Mouse (Mus musculus): ENCODE results near the gene Rbfox1. TPM values are rescaled to one million over a fixed set of nuclear protein-coding genes. Genes with fewer than 3 reads are reported as not detected.

Rbfox1 gene
- polyA plus RNA-seq, 1 experiment from 2014 or later = 2.9 TPM

DNA sequence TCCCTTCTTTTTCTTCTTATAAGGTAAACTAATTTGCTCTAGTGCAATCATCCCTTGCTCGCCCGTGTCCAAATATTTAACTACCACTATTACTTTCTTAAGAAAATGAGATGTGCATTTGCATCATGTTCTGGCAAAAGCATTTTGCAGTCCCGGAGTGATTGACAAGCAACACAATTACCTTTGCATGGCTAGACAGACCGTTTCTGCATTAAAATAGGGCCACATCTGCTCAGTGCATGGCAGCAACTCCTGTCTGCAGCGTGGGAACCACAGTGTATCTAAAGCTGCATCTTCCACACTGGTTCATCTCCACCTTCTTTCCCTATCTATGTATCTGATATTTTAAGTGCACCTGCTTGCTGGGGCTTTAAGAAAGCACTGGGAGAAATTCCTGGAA is 1473.9 kb downstream of the Rbfox1 start:
- H3K27ac ChIP-seq = no peak overlapping the region
- H3K4me3 ChIP-seq = no peak overlapping the region
- H3K9ac ChIP-seq = no peak overlapping the region
- WGBS = 70% methylated on average over 5 of the region's 5 CpGs
- no peaks in the 10 kb centered on the region for H3K9me3 ChIP-seq
- H3K4me2 ChIP-seq (replicated peaks) = no peak overlapping the region
- no peaks in the 10 kb centered on the region for H3K27me3 ChIP-seq
- H3K4me1 ChIP-seq = no peaks in the 10 kb centered on the region
- ATAC-seq (ENCODE audit: insufficient number of reproducible peaks, insufficient read depth, low FRiP score, low TSS enrichment) = no peak
- no peaks in the 10 kb centered on the region for H3K36me3 ChIP-seq

DNA sequence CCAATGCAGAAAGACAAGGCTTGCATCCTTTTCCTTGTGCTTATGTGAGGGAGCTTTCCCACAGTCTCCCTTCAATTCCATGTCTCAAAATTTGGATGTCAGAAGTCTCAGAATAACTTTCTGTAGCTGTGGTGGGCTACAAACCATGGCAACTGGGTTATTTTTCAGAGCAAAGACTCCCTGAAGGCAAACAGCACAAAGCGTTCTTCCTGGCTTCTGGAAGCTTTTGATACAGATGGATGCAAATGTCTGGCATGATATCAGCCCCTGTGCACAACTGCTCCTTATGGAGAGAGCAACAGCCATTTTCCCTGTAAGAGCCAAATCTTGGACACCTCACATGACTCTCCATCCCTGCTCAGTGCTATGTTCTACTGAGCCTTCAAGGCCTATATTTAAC is 1475.6 kb downstream of the Rbfox1 start:
- no peak for ATAC-seq (ENCODE audit: insufficient number of reproducible peaks, insufficient read depth, low FRiP score, low TSS enrichment)
- no peak overlapping the region for H3K4me2 ChIP-seq (replicated peaks)
- WGBS = 79% methylated on average over 1 of the region's 1 CpGs

DNA sequence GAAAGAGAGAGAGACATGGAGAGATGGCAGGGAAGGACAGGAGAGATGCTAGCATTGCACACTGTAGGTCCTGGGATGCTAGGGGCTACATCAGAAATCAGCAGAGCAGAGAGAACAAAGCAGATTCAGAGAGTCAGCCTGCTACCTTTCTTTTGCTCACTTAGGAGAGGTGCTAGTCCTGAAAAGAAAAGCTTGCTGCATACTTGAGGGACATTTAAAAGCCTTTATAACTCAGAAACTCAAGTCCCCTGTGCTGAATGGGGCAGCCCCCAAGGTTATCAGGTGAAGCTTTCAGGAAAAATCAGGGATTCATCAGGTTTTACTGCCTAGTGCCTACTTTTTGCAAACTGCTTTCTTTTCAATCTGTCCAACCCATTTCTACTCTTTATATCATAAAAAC is 1480.7 kb downstream of the Rbfox1 start:
- H3K9ac ChIP-seq = no peak overlapping the region
- H3K36me3 ChIP-seq = no peaks in the 10 kb centered on the region
- H3K4me3 ChIP-seq = no peak overlapping the region
- H3K27me3 ChIP-seq = no peaks in the 10 kb centered on the region
- H3K27ac ChIP-seq = no peak overlapping the region
- no peak overlapping the region for H3K4me2 ChIP-seq (replicated peaks)
- H3K4me1 ChIP-seq = no peaks in the 10 kb centered on the region
- H3K9me3 ChIP-seq = no peaks in the 10 kb centered on the region
- no peak for ATAC-seq (ENCODE audit: insufficient number of reproducible peaks, insufficient read depth, low FRiP score, low TSS enrichment)

More for the DNA sequence above, 1475.6 kb downstream of the Rbfox1 start:
- H3K27me3 ChIP-seq = no peaks in the 10 kb centered on the region
- no peaks in the 10 kb centered on the region for H3K9me3 ChIP-seq
- no peak overlapping the region for H3K4me3 ChIP-seq
- no peak overlapping the region for H3K27ac ChIP-seq
- no peak overlapping the region for H3K9ac ChIP-seq
- no peaks in the 10 kb centered on the region for H3K4me1 ChIP-seq
- no peaks in the 10 kb centered on the region for H3K36me3 ChIP-seq

DNA sequence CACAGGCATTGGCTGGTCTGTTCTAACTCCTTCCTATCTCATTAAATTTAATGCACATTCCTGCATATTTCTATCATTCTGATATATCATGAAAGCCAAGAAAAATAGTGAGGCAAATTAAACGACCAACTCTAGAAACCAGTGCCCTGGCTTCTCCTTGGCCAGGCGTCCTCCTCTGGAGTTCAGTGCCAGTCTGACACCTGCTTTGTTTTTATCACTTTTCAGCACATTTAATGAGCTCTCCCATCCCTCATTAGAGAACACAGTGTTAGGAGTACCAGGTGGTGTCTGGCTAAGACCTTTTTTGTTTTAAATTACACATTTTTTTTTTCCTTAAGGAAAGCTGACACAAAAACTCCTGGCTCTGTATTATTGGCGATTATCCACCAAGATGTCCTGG is 1489.0 kb downstream of the Rbfox1 start:
- Histone ChIP-seq H3K27ac (no peak overlapping the region), H3K36me3 (no peaks in the 10 kb centered on the region), H3K9me3 (no peaks in the 10 kb centered on the region), H3K9ac (no peak overlapping the region), H3K4me3 (no peak overlapping the region), H3K27me3 (no peaks in the 10 kb centered on the region), H3K4me1 (no peaks in the 10 kb centered on the region), H3K4me2 (replicated peaks) (no peak overlapping the region)
- ATAC-seq (ENCODE audit: insufficient number of reproducible peaks, insufficient read depth, low FRiP score, low TSS enrichment) = no peak
- WGBS = 71% methylated on average over 3 of the region's 3 CpGs

DNA sequence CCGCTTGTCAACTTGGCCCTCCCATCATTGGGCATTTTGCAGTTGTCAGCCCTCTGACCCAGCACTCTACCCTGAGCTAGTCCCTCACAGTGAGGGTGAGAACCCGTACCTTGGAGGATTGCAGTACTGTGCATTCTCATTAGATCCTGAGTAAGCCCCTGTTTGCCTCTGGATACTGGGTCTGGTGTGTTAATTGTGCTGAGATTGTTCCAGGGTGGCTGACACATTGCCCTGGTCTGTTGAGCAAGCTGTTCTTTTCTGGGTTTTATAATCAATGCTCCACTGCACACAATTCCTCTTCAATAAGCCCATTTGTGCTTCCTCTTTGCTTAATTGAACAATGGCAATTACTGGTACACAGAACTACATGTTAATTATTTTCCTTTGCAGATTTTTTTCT is 1489.5 kb downstream of the Rbfox1 start:
- ATAC-seq (ENCODE audit: insufficient number of reproducible peaks, insufficient read depth, low FRiP score, low TSS enrichment) = no peak
- Histone ChIP-seq H3K4me3 (no peak overlapping the region), H3K9ac (no peak overlapping the region), H3K4me1 (no peaks in the 10 kb centered on the region), H3K9me3 (no peaks in the 10 kb centered on the region), H3K4me2 (replicated peaks) (no peak overlapping the region), H3K36me3 (no peaks in the 10 kb centered on the region), H3K27ac (no peak overlapping the region), H3K27me3 (no peaks in the 10 kb centered on the region)
- WGBS = 61% methylated on average over 2 of the region's 2 CpGs

DNA sequence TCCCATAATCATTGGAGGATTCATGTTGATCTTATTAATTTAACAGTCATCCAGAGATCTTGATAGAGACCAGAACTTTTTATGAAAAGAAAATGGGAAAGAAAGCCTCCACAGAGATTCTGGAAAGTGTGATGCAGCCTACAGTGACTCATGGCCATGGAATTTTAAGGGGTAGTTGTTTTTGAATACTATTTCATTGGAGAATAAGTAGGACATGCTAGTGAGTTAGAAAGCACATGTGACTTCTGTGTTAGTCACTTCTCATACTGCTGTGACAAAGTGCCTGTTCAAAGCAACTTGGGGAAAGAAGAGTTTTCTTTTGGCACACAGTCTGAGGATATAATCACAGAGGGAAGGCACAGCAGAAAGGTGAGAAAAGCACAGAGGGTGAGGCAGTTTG is 1510.9 kb downstream of the Rbfox1 start:
- H3K4me3 ChIP-seq = no peak overlapping the region
- no peak for ATAC-seq (ENCODE audit: insufficient number of reproducible peaks, insufficient read depth, low FRiP score, low TSS enrichment)

DNA sequence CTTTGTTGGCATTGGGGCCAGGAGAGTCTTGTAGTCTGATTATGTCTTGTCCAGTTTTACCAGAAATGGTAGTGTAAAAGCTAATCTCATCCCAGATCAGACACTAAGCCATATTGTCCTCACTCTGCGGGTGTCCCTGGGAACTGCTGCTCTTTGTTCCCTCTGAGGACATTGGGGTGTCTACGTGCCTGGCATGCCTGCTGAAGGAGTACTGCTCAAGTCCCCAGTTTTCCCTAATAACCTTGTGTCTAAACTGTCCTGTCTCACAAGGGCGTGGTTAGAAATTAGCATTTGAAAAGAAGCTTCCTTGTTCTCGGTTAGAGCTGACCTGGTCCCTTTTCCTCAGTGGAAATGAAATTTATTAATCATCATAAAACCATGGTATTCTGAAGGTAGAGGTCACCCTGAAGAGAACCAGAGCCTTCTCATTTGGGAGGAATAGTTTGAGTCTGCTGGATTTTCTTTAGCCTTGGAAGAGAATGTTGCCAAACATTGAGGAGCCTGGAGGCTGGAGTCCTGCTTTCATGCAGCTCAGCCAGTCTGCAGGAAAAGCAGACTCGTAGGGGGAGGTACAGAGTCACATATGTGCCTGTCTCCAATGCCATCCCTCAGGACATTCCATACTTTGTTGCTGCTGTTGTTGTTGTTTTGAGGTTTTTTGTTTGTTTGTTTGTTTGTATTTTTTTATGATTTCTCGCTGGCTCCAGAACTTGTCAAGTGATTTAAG is 1519.8 kb downstream of the Rbfox1 start:
- ATAC-seq (ENCODE audit: insufficient number of reproducible peaks, insufficient read depth, low FRiP score, low TSS enrichment) = no peak
- peaks cover 7% of the 10 kb centered on the region; the same call in 1 of the 2 replicates for H3K4me1 ChIP-seq

More for the DNA sequence above, 1510.9 kb downstream of the Rbfox1 start:
- H3K9me3 ChIP-seq = no peaks in the 10 kb centered on the region
- no peak overlapping the region for H3K27ac ChIP-seq
- H3K4me2 ChIP-seq (replicated peaks) = no peak overlapping the region
- H3K27me3 ChIP-seq = no peaks in the 10 kb centered on the region
- H3K9ac ChIP-seq = no peak overlapping the region
- no peaks in the 10 kb centered on the region for H3K36me3 ChIP-seq
- no peaks in the 10 kb centered on the region for H3K4me1 ChIP-seq

DNA sequence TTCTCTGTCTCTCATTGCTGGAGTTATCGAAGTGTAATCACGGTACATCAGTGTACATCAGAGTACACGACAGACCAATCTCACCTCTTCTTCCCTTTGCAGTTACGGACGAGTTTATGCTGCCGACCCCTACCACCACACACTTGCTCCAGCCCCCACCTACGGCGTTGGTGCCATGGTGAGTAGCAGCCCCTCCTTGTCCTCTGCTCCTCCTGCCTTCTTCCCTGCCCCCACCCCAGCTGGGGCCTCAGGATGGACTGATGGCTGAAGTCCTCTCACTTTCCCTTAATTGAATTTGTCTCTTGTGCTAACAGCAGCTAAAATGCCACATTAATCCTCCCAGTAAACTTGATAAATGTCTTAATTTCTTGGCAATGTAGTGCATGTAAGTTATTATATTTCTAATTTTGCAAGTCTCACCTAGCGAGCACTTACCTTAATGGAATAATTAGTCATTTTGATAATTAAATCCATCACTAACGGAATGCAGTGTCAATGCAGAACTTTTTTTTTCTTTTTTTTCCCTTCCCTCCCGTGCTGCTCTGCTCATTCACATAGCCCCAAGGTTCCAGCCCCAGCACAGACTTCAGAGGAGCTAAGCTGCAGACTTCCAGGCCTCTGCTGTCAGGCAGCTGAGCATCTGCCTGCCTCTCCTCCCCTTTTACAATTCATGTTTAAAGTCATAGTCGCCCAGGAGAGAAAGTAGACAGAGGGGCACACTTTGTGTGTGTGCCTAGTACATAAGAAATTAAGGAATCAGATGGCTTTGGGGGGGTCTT is 1522.9 kb downstream of the Rbfox1 start:
- no peak overlapping the region for H3K9ac ChIP-seq
- no peaks in the 10 kb centered on the region for H3K9me3 ChIP-seq
- no peak; the same call in 1 of the 2 replicates for ATAC-seq (ENCODE audit: insufficient number of reproducible peaks, insufficient read depth, low FRiP score, low TSS enrichment)
- peaks cover 7% of the 10 kb centered on the region; the same call in 1 of the 2 replicates for H3K4me1 ChIP-seq
- no peaks in the 10 kb centered on the region for H3K27me3 ChIP-seq
- no peaks in the 10 kb centered on the region for H3K36me3 ChIP-seq
- WGBS = 38% methylated on average over 12 of the region's 12 CpGs
- H3K4me2 ChIP-seq (replicated peaks) = no peak overlapping the region
- no peak overlapping the region for H3K4me3 ChIP-seq
- H3K27ac ChIP-seq = no peak overlapping the region

More for the DNA sequence above, 1519.8 kb downstream of the Rbfox1 start:
- WGBS = 39% methylated on average over 6 of the region's 6 CpGs
- Histone ChIP-seq H3K9me3 (no peaks in the 10 kb centered on the region), H3K27ac (no peak overlapping the region), H3K4me3 (no peak overlapping the region), H3K4me2 (replicated peaks) (no peak overlapping the region), H3K9ac (no peak overlapping the region), H3K36me3 (no peaks in the 10 kb centered on the region), H3K27me3 (no peaks in the 10 kb centered on the region)

DNA sequence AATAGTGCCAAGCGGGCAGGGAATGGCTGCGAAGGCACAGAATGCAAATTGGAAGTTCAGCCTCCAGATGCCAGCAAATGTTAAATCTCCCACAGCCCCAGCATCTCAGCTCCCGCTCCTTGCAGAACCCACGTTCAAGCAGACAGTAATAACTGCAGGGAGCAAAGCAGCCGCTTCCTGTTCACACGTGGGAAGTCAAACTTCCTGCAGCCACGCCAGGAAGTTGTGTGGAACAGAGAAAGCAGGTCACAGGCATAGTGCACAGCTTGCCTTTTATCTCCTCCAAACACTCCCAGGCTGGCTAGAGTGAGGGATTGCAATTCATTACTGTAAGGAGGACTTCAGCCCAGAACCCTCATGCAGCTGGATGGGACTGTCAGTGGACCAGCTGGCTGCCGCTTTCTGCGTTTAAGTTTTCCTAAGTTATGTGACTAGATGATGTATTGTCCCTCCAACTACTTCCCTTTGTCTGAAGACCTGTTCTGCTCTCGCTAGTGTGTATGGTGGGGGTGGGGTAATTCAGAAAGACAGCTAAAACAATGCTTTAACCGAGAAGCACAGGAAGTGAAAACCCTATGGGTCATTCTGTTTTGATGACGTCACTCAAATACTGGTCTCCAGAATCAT is 1534.6 kb downstream of the Rbfox1 start:
- peak overlapping the region; percentile 30 for H3K4me2 ChIP-seq (replicated peaks)
- H3K36me3 ChIP-seq = no peaks in the 10 kb centered on the region
- H3K4me1 ChIP-seq = peaks cover 8% of the 10 kb centered on the region
- no peak overlapping the region for H3K4me3 ChIP-seq
- no peak for ATAC-seq (ENCODE audit: insufficient number of reproducible peaks, insufficient read depth, low FRiP score, low TSS enrichment)
- H3K27ac ChIP-seq = peak overlapping the region; percentile 63; the same call in 1 of the 2 replicates
- WGBS = 25% methylated on average over 12 of the region's 12 CpGs
- H3K9ac ChIP-seq = no peak overlapping the region
- no peaks in the 10 kb centered on the region for H3K27me3 ChIP-seq
- H3K9me3 ChIP-seq = no peaks in the 10 kb centered on the region

DNA sequence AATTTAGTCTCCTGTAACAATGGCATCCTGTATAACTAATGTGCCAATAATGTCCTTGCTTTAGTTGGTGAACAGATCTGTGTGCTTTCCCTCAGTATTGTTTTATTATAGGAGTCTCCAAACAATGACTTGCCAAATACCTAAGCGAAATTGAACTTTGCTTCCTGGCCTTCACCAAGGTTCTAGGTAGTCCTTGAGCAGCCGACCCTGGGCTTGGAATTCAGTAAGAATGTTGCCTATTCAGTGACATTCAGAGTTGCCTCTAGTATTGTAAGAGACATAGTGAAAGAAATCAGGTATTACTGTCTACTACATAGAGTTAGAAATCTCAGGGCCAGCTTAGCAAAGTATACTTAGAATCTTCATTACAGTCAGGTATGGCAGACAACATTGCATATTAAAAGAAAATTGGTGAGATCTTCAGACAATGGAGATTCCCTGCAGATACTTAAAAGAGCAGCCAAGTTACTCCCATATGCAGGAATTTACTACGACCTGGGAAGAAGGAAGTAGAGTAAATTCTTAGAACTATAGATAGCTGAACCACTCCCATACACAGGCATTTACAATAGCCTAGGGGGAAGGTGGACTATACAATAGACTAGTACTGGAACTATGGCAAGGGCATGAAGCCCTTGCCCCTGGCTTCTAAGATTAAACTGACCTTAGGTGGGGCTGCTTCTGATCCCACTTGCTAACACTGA is 1540.4 kb downstream of the Rbfox1 start:
- H3K36me3 ChIP-seq = no peaks in the 10 kb centered on the region
- H3K4me1 ChIP-seq = no peaks in the 10 kb centered on the region
- no peak overlapping the region for H3K4me3 ChIP-seq
- H3K9me3 ChIP-seq = no peaks in the 10 kb centered on the region
- H3K27ac ChIP-seq = no peak overlapping the region
- H3K9ac ChIP-seq = no peak overlapping the region
- no peaks in the 10 kb centered on the region for H3K27me3 ChIP-seq
- ATAC-seq (ENCODE audit: insufficient number of reproducible peaks, insufficient read depth, low FRiP score, low TSS enrichment) = no peak
- 81% methylated on average over 3 of the region's 3 CpGs for WGBS
- H3K4me2 ChIP-seq (replicated peaks) = no peak overlapping the region

DNA sequence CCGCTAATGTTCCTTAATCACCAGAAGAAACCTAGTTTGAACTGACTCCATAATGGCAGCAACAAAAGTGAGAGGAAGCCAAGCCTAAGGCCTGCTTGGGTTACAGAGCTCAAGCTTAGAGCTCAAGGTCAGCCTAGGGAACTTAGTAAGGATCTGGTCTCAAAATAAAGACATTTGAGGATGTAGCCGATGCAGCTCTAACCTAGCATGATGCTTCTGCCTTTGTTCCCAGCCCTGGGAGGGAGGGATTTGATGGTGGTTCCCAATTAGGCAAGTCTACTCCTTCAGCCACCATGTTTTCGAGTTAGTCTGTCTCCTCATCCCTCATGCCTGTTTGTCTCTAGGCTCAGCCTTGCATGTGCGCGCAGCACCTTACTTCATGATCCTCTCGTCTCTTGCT is 1548.1 kb downstream of the Rbfox1 start:
- no peaks in the 10 kb centered on the region for H3K9me3 ChIP-seq
- 94% methylated on average over 6 of the region's 6 CpGs for WGBS
- no peak overlapping the region for H3K27ac ChIP-seq
- H3K36me3 ChIP-seq = no peaks in the 10 kb centered on the region
- H3K27me3 ChIP-seq = no peaks in the 10 kb centered on the region
- no peak overlapping the region for H3K9ac ChIP-seq
- no peak overlapping the region for H3K4me3 ChIP-seq
- no peak overlapping the region for H3K4me2 ChIP-seq (replicated peaks)
- no peaks in the 10 kb centered on the region for H3K4me1 ChIP-seq
- no peak for ATAC-seq (ENCODE audit: insufficient number of reproducible peaks, insufficient read depth, low FRiP score, low TSS enrichment)

All from embryonic facial prominence, embryonic 12.5 days (tissue).